Mouse (Mus musculus) embryonic facial prominence, embryonic 11.5 days (tissue): Measurements from ENCODE around the gene Fermt3. TPM values are rescaled to one million over a fixed set of nuclear protein-coding genes. Genes with fewer than 3 reads are reported as not detected.
A peak's percentile ranks its signal among the peaks of the same experiment; 100 is the strongest.
"Not testable (repeated sequence)": the region's sequence is repeated elsewhere in the genome, so short reads cannot be mapped to it uniquely, and the experiment has no call there.

Source experiments
- ATAC-seq: fragments of 200-750 bp; cut with Nextera tagmentation; replicated peaks from 2 replicates; pipeline ENCODE4 v1.8.0; 2017; ENCODE audit warnings: low read depth; ENCODE audit not compliant: insufficient number of reproducible peaks, low FRiP score, low TSS enrichment
- DNase-seq: peaks from one replicate; pipeline ENCODE4 v3.0.0-alpha.2; 2015; ENCODE audit warnings: low spot score
- H3K27ac ChIP-seq: fragments of 300-500 bp; sonication (generic); replicated peaks from 2 replicates; pipeline ENCODE4 v1.5.1; 2014; ENCODE audit warnings: mild to moderate bottlenecking, low read depth, low read length, control low read depth
- H3K27me3 ChIP-seq: fragments of 300-500 bp; sonication (generic); 2 replicates; pipeline ENCODE4 v1.6.1; 2014; ENCODE audit warnings: mild to moderate bottlenecking, low read length, moderate library complexity, mixed read lengths; ENCODE audit not compliant: control insufficient read depth, insufficient read depth
- H3K36me3 ChIP-seq: fragments of 300-500 bp; sonication (generic); replicated peaks from 2 replicates; pipeline ENCODE4 v1.6.1; 2014; ENCODE audit warnings: low read depth, mild to moderate bottlenecking, low read length, moderate library complexity, mixed read lengths; ENCODE audit not compliant: control insufficient read depth, insufficient read depth
- H3K4me1 ChIP-seq: fragments of 300-500 bp; sonication (generic); 2 replicates; pipeline ENCODE4 v1.6.1; 2014; ENCODE audit warnings: low read length, mixed read lengths; ENCODE audit not compliant: control insufficient read depth, insufficient read depth
- H3K4me2 ChIP-seq: fragments of 300-500 bp; sonication (generic); 2 replicates; pipeline ENCODE4 v1.6.1; 2014; ENCODE audit warnings: low read depth, mild to moderate bottlenecking, control low read depth, low read length, moderate library complexity
- H3K4me3 ChIP-seq: fragments of 300-500 bp; sonication (generic); 2 replicates; pipeline ENCODE4 v1.5.1; 2014; ENCODE audit warnings: low read depth, low read length, control low read depth
- H3K9ac ChIP-seq: fragments of 300-500 bp; sonication (generic); replicated peaks from 2 replicates; pipeline ENCODE4 v1.6.1; 2014; ENCODE audit warnings: mild to moderate bottlenecking, control low read depth, low read length
- H3K9me3 ChIP-seq: fragments of 300-500 bp; sonication (generic); replicated peaks from 2 replicates; pipeline ENCODE4 v1.6.1; 2016; ENCODE audit warnings: mild to moderate bottlenecking, low read length, inconsistent platforms, mixed read lengths; ENCODE audit not compliant: control insufficient read depth
- WGBS: fragments of 180-500 bp; shearing (Covaris S2); extraction: QIAGEN DNeasy Blood & Tissue Kit; methylation state at CpG from one replicate; pipeline ENCODE4 v1.1.7; 2014; 5-methylcytosine and 5-hydroxymethylcytosine counted together
- polyA plus RNA-seq: library from polyadenylated mRNA; unstranded; fragments of >200 nt; fragmentation: Nextera tagmentation; extraction: Ambion mirVana; gene quantifications from 2 replicates; pipeline ENCODE4 v1.2.1, GENCODE M21; 2014

The Fermt3 gene
- polyA plus RNA-seq, 1 experiment from 2014 or later: 6.6 TPM

- H3K27me3 ChIP-seq: no peaks in the 10 kb centered on the region
- peak overlapping the region; percentile 59 for H3K9ac ChIP-seq
- peaks cover 12% of the 10 kb centered on the region for H3K4me1 ChIP-seq
- ATAC-seq (no peak), DNase-seq (no peak)
- peak overlapping the region; percentile 67 for H3K4me2 ChIP-seq
- WGBS: 59% methylated on average over 14 of the region's 14 CpGs
- H3K27ac ChIP-seq: 0 out of 2 replicates have a peak overlapping the region, but pooled peaks have one; percentile 47
- H3K4me3 ChIP-seq: peak overlapping the region; percentile 37
- no peaks in the 10 kb centered on the region; the same call in 1 of the 2 replicates for H3K36me3 ChIP-seq
- no peaks in the 10 kb centered on the region for H3K9me3 ChIP-seq
Measured at GRCm38 (mm10) chr19:6993011-6993770, 26.1 kb downstream of the Fermt3 start.

- Histone ChIP-seq H3K9ac (peak within 1 kb of the TSS; percentile 63), H3K27ac (0 out of 2 replicates have a peak within 1 kb of the TSS, but pooled peaks have one; percentile 47), H3K27me3 (no peaks in the 10 kb centered on the region), H3K4me3 (peak within 1 kb of the TSS; percentile 37), H3K9me3 (no peaks in the 10 kb centered on the region), H3K4me1 (peaks cover 12% of the 10 kb centered on the region), H3K4me2 (peak within 1 kb of the TSS; percentile 67), H3K36me3 (no peaks in the 10 kb centered on the region)
- DNase-seq (peak; percentile 99), ATAC-seq (peak; percentile 86)
- WGBS: 2% methylated on average over 37 of the region's 37 CpGs
Measured at GRCm38 (mm10) chr19:6992011-6992858, 27.0 kb downstream of the Fermt3 start, which contains the start of gene Dnajc4. Gene Dnajc4, minus strand, starts transcription at chr19:6992572.

GRCm38 (mm10) chr19:6991166-6991565 lies 28.1 kb downstream of the Fermt3 start:
- H3K4me1 ChIP-seq, H3K27me3 ChIP-seq, H3K4me3 ChIP-seq, H3K9me3 ChIP-seq, H3K4me2 ChIP-seq, H3K27ac ChIP-seq, H3K36me3 ChIP-seq, ATAC-seq, DNase-seq, H3K9ac ChIP-seq: not testable (repeated sequence)
- WGBS: 93% methylated on average over 6 of the region's 6 CpGs

DNA sequence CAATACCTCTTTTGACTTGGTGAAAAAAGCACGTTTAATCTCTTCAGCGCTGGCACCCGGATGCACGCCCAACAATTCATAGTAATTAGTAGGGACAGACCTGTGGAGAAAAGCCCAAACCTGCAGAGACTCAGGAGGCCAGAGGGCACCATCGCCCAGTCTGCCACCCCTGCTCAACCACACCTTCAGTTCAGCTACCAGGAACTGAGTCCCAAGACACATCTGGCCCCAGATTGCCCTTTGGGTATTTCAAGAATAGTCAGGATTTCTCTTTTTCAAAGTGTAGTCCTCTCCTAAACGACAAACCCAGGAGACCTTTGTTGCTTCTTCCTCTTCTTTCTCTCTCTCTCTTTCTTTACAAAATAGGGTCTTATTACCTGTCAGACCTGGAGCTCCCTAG lies 28.6 kb downstream of the Fermt3 start:
- ATAC-seq: no peak

GRCm38 (mm10) chr19:6989251-6989650 lies 30.0 kb downstream of the Fermt3 start:
- Histone ChIP-seq H3K9ac (no peak overlapping the region), H3K9me3 (no peaks in the 10 kb centered on the region), H3K4me3 (0 out of 2 replicates have a peak overlapping the region, but pooled peaks have one; percentile 3), H3K36me3 (no peaks in the 10 kb centered on the region), H3K4me1 (peaks cover 4% of the 10 kb centered on the region; the same call in 1 of the 2 replicates), H3K27ac (no peak overlapping the region), H3K4me2 (no peak overlapping the region), H3K27me3 (no peaks in the 10 kb centered on the region)
- DNase-seq (no peak), ATAC-seq (no peak)
- WGBS: 84% methylated on average over 8 of the region's 8 CpGs

More for the DNA sequence above, 28.6 kb downstream of the Fermt3 start:
- H3K9ac ChIP-seq: no peak overlapping the region
- 91% methylated on average over 6 of the region's 6 CpGs for WGBS
- H3K4me2 ChIP-seq: no peak overlapping the region
- H3K4me1 ChIP-seq: peaks cover 8% of the 10 kb centered on the region
- no peak overlapping the region for H3K4me3 ChIP-seq
- DNase-seq: no peak
- no peaks in the 10 kb centered on the region for H3K36me3 ChIP-seq
- no peaks in the 10 kb centered on the region for H3K27me3 ChIP-seq
- no peaks in the 10 kb centered on the region for H3K9me3 ChIP-seq
- H3K27ac ChIP-seq: no peak overlapping the region

GRCm38 (mm10) chr19:6987904-6988285 lies 31.4 kb downstream of the Fermt3 start:
- DNase-seq (no peak), ATAC-seq (no peak)
- Histone ChIP-seq H3K4me3 (peak overlapping the region; percentile 91), H3K4me1 (peaks cover under 1% of the 10 kb centered on the region; the same call in 1 of the 2 replicates), H3K4me2 (peak overlapping the region; percentile 87), H3K27me3 (no peaks in the 10 kb centered on the region), H3K27ac (peak overlapping the region; percentile 63), H3K9ac (peak overlapping the region; percentile 94), H3K9me3 (no peaks in the 10 kb centered on the region), H3K36me3 (no peaks in the 10 kb centered on the region)
- WGBS: 6% methylated on average over 8 of the region's 8 CpGs

DNA sequence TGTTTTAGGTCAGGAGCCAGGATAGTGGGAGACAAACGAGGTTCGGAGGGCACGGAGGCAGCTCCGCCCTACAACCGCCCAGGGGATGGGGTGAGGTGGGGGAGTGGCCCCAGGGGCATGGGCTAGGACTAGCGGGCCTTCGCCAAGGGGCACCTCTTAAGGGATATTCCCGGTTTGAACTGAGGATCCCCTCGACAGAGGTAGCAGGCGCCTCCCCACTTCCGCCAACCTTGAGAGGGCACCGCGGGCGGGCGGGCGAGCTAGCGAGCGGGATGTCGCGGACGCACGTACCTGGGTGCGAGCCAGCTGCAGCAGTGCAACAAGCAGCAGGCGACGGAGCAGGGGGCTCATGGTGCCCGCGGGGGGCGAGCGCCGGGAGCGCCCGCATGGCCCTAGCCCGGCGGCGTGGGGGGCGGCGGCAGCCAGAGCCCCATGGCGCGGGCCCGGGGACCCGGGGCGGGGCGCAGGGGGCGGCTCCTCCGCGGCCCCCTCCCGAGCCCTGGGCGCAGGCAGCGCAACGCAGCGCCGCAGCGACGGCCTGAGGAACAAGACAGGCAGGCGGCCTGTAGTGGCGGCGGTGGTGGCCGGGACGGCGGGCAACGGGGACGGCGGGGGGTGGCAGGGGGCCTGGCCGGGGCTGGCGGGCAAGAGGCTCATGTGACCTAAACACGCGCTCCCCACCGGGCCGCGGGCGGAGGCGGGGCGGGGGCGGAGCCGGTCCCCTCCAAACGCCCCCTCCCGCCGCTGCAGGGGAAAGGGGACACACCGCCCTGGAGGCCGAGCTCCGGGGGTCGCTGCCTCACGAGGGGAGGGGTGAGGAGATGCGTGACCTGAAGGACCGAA lies 32.0 kb downstream of the Fermt3 start, which contains the start of gene Vegfb:
Vegfb (minus strand) TSS at position 591 of the 843 bp plus-strand sequence.
- 1% methylated on average over 61 of the region's 85 CpGs for WGBS
- Histone ChIP-seq H3K36me3 (no peaks in the 10 kb centered on the region), H3K27ac (peak within 1 kb of the TSS; percentile 63), H3K4me2 (peak within 1 kb of the TSS; percentile 87), H3K27me3 (no peaks in the 10 kb centered on the region), H3K9ac (peak within 1 kb of the TSS; percentile 94), H3K9me3 (no peaks in the 10 kb centered on the region), H3K4me3 (peak within 1 kb of the TSS; percentile 91), H3K4me1 (no peaks in the 10 kb centered on the region)
- DNase-seq: peak; percentile 65
- peak; percentile 45 for ATAC-seq
